Mouse (Mus musculus): ENCODE measurements around the gene Mta3. TPM values are rescaled to one million over a fixed set of nuclear protein-coding genes. Genes with fewer than 3 reads are reported as not detected.

The Mta3 gene
- 100 to 1,000 TPM; 103 to 108 TPM for total RNA-seq (2021)
- long read RNA-seq, experiment 1, transcript Mta3-203 (14 exons, 1,723 nt), result major isoform, 23 of 87 reads
- long read RNA-seq, experiment 1, partial matches to known transcripts, result 6 of 87 reads
- long read RNA-seq, experiment 1, other reads (novel, unspliced or antisense), result 54 of 87 reads
- long read RNA-seq, experiment 2, transcript Mta3-203 (14 exons, 1,723 nt), result major isoform, 58 of 276 reads
- long read RNA-seq, experiment 2, transcript Mta3-202 (14 exons, 1,728 nt), result minor isoform, 34 of 276 reads
- long read RNA-seq, experiment 2, partial matches to known transcripts, result 18 of 276 reads
- long read RNA-seq, experiment 2, other reads (novel, unspliced or antisense), result 163 of 276 reads

DNA sequence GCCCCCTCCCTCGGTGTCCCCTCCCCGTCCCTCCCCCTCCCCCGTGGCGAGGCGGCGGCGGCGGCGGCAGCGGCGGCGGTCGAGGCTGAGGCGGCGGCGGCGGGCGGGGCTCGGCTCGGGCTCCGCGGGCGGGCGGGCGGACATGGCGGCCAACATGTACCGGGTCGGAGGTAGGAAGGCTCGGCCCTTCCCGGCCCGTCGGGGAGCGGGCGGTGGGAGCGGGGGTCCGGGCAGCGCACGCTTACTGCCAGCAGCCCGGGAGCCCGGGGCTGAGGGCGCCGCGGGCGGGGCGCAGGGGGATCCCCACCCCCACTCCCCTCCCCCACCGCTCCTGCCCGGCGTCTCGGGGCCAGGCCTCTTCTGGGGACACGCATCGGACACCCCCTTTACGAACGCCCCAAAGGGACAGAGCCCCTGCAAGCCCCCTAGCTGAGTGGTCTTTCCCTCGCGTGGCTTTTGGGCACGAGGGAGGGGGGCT, at the start of gene Mta3:
TSS of gene Mta3 (plus strand) at position 48 of the 478 bp plus-strand sequence.
- DNase-seq (ENCODE audit: low spot score in 2 of 2), result peak; percentile 40 to 57

DNA sequence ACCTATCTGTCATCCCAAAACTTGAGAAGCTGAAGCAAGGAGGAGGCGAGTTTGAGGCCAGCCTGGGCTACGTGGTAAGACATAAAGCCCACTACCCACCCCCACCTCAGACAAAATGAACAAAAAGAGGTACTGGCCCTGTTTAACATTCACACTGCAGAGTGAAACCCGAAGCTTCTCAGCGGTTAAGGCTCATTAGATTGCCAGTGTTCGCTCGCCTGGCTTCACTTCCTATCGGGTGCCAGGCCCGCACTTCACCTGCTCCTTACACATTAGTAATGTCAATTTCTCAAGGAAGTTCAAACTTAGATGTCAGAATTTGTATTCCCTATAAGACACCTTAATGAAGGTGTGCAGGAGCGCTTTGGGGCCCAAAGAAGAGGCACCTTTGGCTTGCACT, 48.6 kb upstream of the Mta3 start:
- no peak for DNase-seq (ENCODE audit: low spot score in 2 of 2)

DNA sequence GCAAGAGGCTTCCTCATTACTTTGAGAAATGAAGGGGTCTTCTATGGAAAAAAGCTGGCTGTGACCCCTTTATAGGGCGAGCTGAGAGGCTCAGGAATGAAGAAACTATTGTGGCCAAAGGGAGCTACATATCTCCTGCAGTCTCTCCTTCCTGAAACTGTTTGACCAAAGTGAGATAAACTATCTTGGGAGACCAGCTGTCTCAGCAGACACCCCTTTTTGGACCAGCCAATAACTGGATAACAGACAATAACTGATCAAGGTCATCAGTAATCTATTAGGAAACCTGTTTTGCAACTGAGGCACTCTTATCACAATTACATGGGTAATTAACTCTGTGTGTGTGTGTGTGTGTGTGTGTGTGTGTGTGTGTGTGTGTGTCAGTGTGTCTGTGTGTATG, 47.0 kb upstream of the Mta3 start:
- no peak for DNase-seq (ENCODE audit: low spot score in 2 of 2)

DNA sequence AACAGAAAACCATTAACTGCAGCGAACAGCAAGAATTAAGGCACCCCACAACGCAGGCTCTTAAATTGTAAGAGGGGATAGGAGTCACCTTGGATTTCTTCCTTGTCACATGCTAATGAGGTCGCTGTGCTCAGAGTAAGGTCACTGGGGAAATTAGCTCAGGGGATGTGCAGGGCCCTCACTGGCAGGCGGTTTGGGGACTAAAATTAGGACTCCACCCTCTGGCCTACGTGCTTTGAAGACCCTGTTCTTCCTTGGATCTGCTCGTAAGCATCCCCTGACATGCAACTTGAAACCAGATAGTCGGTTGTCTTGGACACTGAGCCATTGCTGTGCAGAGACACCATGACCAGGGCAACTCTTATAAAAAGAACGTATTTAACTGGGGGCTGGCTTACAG, 41.2 kb upstream of the Mta3 start:
- no peak for DNase-seq (ENCODE audit: low spot score in 2 of 2)

DNA sequence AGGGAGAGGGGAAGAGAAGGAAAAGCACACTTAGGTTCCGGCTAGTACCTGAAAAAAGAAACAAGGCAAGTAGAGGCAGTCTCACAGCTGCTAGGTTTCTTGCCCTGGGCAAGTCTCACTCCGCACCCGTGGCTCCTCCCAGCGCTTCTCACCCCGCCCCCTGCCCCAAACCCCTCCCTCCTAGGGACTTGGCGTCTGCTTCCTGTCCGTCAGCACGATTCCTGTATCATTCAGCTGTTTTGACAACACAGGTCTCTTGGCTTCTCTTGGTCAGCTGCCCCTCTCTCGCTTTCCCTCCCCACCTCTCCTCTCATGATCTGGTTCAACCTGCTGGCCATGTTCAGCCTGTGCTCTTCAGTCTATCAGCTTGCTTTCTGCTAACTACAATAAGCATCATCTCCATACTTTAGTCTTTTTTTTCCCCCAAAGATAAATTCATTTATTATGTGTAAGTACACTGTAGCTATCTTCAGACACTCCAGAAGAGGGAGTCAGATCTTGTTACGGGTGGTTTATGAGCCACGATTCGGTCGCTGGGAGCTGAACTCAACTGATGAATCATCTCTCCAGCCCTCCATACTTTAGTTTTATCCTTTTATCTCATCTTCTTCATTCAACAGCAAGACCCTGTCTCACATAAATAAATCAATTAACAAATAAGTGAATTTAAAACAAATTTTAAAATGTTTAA, 39.2 kb upstream of the Mta3 start:
- no peak for DNase-seq (ENCODE audit: low spot score in 2 of 2)

DNA sequence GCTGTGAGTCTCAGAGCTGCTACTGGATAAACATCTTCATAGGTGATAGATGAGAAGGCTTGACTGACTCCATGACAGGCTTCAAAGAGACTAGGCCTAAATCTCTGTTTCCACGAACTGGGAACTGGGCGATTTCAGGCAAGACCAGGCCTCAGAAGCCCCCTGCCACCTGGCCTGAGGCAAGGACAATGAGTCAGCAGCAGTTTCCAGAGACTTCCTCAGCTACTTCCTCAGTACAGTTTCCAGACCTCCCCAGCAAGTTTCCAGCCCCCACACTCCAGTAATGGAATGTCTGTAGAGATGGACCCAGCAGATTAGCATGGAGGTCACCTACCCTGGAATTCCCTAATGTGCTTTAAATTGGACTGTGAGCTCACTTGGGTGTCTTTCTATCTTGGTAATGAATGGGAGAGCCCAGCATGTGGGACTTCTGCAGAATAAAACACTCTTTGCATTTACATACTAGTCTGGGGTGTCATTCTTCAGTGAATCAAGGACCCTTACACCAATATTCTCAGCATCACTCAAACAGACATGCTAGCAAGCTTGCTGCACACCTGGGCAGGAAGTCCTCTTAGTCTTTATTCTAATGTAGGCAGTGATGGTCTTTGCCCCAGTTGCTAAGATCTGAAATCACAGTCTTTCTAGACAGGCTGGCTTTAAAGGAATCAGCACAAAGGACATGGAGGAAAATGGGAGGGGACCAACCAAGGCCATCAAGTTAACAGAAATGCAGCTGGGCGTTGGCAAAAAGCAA, 37.9 kb upstream of the Mta3 start:
- DNase-seq (ENCODE audit: low spot score in 2 of 2), result no peak

DNA sequence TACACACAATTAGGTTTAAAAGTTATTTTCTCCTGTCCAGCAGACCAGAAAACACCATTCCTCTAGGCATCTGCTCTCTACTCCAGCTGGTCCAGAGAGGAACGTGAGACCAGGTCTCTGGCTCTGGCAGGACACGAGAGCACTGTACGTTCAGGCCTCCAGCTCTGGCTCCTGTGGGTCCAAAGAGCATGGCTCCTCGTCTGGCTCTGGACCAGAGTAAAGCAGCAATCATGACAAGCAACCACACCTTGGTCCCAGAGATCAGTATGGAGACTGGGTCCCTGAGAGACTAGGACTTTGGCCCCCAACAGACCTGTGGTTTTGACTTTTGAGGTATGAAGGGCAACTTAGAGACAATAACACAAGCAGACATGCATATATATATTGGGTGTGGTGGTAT, 33.3 kb upstream of the Mta3 start:
- no peak for DNase-seq (ENCODE audit: low spot score in 2 of 2)

DNA sequence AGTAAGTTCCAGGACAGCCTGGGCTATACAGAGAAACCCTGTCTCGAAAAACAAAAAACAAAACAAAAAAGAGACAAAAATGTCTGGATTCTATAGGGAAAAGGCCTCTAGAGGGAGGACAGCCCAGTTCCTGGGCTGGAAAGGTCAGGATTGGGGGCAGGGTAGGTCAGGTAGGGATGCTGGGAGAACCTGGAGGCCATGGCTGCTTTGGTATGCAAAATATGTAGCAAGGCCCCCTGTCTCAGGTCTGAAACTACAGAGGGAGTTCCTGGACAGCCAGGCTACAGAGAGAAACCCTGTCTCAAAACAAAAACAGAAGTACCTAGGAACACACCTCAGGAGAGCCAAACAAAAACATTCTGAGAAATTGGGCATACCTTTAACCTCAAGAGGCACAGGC, 28.6 kb upstream of the Mta3 start:
- DNase-seq (ENCODE audit: low spot score in 2 of 2), result no peak

DNA sequence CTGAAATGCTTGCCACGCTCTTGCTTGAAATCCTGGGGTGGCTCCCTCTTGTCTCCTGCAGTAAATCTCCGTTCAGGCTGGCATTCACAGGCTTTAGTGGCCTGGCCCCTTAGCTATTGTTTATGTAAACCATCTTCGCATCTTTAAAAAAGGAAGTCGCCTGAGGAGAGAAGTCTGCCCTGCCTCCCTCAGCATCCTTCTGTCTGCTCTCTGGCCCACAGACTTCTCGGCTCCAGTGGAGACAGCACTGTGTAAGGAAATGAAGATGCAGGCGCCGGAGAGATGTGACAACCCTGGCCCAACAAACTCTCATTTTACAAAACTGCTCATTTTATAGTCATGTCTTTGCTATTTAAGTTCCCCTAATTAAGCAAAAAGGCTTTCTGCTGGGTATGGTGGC, 24.0 kb upstream of the Mta3 start:
- DNase-seq (ENCODE audit: low spot score in 2 of 2), result no peak

DNA sequence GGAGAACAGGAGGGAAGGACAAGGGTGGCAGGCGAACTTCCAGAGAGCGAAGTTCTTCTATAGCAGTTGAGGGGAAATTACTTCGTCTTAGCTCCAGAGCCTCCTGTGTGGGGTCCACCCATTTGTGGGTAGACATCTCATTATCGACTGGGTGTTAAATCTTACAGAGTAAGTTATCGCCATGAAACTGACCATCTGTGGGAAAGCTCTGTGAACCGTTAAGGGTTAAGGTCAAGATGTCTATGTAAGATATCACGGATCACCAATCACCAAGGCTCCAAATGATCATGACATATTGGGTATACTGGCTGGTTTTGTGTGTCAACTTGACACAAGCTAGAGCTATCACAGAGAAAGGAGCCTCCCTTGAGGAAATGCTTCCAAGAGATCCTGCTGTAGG, 21.5 kb upstream of the Mta3 start:
- no peak for DNase-seq (ENCODE audit: low spot score in 2 of 2)

DNA sequence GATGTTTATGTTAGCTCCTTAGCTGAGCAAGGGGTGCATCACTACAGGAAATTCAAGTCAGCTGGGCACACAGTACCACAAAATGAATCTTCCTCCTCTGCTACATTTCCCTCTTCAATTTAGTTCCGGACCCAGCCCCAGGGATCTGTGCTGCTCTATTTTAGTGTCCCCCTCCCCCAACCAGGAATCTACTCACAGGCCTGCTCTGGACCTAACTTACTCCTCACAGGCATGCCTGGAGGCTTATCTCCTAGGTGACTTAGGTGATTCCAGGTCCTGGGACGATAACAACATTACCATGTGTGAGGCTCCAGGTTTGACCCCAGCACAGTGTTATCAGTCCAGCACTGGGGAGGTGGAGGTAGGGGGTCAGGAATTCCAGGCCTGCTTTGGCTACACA, 15.5 kb upstream of the Mta3 start:
- DNase-seq (ENCODE audit: low spot score in 2 of 2), result no peak

DNA sequence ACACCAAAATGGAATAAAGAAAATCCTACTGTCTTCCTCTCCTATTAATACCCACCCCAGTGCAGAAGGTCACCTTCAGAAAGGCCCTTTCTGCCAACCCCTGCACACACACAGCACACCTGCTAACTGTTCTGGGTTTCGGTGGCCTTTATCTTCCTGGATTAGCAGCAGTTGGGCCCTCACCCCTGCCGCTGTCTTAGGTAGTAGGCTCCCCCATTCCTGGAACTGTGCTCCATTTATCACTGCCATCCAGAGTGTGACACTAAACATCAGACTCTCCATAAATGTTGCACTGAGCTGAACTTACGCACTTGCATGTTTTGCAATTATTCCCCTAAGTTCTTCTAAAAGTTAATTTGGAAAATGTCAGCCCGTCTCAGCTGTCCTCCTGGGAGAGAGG, 14.6 kb upstream of the Mta3 start:
- DNase-seq (ENCODE audit: low spot score in 2 of 2), result no peak

DNA sequence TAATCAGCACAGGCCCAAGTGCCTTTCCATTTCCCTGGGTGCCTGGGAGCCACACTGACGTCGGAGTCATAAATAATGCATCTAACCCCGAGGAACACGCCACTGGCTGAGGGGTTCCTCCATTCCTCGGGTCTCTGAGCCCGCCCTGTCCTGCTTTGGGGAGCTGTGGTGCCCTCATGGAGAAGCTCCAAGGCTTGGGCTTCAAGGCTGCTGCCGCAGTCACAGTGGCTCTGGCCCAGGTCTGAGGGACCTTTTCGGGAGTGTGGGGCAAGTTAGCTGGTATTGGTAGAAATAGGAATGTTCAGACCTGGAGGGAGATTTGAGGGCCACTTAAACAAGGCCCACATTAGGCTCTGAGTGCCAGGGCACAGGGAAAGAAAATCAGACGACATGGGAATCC, 12.0 kb upstream of the Mta3 start:
- DNase-seq (ENCODE audit: low spot score in 2 of 2), result no peak

DNA sequence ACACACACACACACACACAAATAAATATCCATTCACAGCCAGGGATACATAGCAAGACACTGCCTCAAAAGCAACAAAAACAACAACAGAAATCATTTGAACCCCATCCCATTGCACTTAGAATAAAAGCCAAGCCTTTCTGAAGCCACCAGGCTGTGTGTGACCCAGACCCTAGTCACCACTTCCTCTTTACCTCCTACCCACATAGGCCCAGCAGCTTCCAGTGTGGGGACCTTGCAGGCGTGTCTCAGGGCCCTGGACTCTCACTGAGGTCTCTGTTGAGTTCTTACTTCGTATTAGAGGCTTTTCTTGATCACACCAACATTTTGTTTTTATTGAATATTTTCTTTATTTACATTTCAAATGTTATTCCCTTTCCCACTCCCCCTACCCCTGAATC, 10.2 kb upstream of the Mta3 start:
- no peak for DNase-seq (ENCODE audit: low spot score in 2 of 2)

DNA sequence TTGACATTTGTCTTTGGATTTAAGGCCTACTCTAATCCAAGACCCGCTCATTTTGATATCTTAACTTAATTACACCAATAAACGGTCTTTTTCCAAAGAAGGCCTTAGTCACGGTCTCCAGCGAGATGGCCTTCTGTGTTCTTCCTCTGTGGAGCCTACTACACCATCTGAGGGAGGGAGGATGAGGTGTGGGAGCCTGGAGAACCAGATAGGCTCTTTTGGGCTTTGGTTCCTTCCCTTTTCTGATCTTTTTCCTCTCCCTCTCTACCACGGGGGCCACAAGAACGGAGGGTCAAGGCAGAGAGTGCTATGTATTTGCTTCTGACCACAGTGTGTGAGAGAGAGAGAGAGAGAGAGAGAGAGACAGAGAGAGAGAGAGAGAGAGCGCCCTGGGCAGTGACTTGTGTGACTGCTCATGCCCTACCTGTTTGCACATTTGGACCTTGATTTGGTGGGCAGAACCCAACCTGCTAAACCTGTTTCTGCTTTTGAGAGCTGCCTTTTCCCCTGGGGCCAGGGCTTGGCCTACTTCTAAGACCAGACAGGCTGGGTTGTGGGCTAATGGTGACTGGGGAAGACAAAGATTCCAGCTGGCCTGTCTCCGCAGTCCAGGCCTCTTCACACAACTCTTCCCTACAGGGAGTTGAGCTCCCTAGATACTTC, 6.8 kb upstream of the Mta3 start:
- DNase-seq (ENCODE audit: low spot score in 2 of 2), result no peak

DNA sequence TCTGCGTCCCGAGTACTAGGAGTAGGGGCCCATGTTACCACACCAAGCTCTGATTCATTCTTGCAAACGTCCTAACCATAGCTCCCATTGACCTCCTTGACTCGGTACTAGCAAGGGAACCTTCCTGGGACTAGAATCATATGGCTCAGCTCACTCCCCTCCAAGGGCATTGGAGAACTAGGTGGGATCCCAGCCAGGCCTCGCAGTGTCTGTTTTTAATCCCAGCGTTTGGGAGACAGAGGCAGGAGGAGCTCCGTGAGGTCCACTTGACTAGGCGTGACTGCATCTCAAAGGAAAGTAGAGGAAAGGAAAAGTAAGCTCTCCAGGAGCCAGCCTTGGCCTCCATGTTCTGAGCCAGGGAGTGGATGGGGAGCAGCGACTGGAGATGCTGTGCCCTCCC, 5.8 kb upstream of the Mta3 start:
- DNase-seq (ENCODE audit: low spot score in 2 of 2), result no peak

DNA sequence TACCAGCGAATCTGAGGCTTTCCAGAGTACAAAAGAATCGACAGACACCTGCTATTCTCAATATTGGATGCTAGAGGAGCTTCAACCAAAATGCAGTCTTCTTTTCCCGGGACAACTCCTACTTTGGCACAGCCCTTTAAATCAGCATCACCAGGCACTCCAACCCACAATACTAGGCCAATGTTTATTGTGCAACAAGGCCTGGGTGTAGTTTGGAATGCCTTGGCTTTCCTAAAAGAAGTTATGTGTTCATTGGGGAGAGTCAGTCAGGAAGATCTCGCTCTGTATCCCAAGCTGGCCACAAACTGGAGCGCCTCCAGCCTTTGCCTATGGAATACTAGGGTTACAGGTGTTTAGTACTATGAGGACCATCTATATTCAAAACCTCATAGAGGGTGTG, 1.5 kb upstream of the Mta3 start:
- DNase-seq (ENCODE audit: low spot score in 2 of 2), result no peak

DNA sequence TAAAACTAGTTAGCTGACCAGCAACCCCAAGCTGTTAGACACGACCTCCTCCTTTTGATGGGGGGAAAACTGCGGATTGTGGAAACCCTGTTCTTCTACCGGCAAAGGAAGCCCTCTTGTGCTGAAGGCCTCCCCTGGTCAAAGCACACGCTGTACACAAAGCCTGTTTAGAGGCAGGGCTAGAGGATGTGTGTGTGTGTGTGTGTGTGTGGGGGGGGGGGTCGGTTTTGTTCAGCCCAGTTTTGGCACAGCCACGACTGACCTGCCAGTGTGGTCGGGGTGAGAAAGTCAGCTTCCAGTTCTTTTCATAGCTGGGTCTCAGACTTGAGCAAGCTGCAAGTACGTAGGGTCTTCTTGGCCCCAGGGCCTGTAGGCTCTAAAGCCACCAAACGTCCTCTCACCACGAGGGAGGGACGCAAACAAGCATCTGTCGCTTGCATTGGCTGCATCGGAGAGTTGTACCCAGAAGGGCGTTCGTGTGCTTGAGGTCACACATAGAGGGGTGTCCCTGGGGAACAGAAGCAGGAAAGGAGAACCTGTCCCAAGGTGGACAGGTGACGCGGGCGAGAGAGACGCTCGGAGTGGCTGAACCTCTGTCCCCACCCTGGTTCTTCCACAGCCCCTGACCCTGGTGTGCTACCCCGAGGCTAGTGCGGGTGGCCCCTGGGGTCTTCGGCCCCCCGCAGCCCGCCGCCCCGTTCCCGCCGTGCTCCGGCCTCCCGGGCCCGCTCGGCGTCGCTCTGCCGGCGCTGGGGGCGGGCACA, 429 bp upstream of the Mta3 start:
- DNase-seq (ENCODE audit: low spot score in 2 of 2), result peak; percentile 12 to 22

DNA sequence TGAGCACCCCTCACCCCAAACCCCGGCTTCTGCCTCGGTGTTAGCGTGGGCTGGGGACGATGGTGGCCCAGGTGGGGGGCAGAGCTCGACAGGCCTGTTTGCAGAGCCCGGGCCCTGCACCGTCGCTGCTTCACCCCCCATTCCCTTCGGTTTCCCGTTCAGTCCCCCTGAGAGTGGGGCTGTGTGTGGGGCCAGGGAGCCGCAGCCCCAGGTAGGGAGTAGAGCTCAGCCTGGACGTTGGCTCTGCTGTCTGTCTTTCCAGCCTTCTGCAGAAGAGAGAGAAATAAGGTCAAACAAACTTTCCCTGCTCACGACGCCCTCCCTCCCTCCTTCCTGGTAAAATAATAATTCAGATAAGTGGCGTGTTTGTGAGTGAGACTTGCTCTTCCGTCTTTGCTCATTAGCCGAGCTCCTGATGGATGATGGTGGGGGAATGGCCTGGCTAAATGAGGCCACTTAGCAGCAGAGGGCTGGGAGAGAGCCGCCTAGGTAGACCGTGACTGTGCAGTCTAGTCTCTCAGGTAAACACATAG, 697 bp downstream of the Mta3 start:
- DNase-seq (ENCODE audit: low spot score in 2 of 2), result peak; percentile 33 to 35

DNA sequence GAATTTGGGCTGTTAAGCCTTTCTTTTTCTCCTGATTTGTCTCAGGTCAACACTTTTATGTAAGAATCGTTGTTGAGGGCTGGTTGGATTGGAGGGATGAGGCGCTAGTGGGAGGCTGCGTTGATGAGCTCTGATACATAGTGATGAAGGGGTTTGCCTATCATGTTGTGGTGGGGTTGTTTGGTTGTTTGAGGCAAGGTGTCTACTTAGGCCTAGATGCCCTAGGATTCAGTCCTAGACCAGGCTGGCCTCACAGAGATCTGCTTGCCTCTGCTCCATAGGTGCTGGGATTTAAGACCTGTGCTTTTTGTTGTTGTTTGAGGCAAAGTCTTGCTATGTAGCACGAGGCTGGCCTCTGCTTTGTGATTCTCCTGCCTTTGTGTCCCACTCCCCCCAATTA, 1.4 kb downstream of the Mta3 start:
- no peak for DNase-seq (ENCODE audit: low spot score in 2 of 2)

DNA sequence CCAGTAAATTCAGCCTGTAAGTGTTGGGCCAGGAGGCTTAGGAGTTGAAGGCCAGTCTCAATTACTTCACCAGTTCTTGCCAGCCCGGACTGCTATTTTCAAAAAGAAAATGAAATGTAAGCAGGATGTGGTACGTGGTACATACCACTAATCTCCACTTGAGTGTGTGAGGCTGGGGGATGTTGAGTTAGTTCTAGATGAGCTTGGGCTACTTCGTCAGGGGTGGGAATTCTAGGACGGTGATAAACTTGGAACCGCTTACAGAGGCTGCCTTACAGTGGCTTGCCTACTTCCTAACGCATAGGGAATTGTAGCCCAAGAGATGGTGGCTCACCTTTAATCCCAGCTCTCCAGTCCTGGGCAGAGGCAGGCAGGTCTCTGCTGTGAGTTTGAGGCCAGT, 1.9 kb downstream of the Mta3 start:
- DNase-seq (ENCODE audit: low spot score in 2 of 2), result no peak

All from adrenal gland, postnatal 4 days (tissue).